Mouse (Mus musculus) brown adipose tissue, adult 24 weeks (tissue): ENCODE results near the gene Gcm1. TPM values are rescaled to one million over a fixed set of nuclear protein-coding genes. Genes with fewer than 3 reads are reported as not detected.

Experiments used
- H3K27ac ChIP-seq: fragments of 200-500 bp; replicated peaks from 2 replicates; pipeline ENCODE4 v1.5.1; 2012; ENCODE audit warnings: low read depth, mild to moderate bottlenecking, low read length
- H3K4me1 ChIP-seq: fragments of 200-500 bp; 2 replicates; pipeline ENCODE4 v1.6.1; 2012; ENCODE audit warnings: low read length, mixed read lengths; ENCODE audit not compliant: control insufficient read depth, insufficient read depth, insufficient read length
- H3K4me3 ChIP-seq: fragments of 200-500 bp; 2 replicates; pipeline ENCODE4 v1.5.1; 2012; ENCODE audit warnings: low read depth, mild to moderate bottlenecking, low read length, moderate library complexity; ENCODE audit not compliant: insufficient read depth
- polyA plus RNA-seq: library from polyadenylated mRNA; stranded (reverse); fragments of >200 nt; gene quantifications from 2 replicates; pipeline ENCODE4 v1.2.4, GENCODE M21; 2012; ENCODE audit not compliant: missing spikeins, insufficient read depth, insufficient read length

Gcm1 gene
- polyA plus RNA-seq, 1 experiment, result not detected

- H3K27ac ChIP-seq, result no peak overlapping the region
- no peak overlapping the region for H3K4me3 ChIP-seq
- H3K4me1 ChIP-seq, result no peaks in the 10 kb centered on the region
Observed at GRCm38 (mm10) chr9:78027099-78027498, 24.6 kb upstream of the Gcm1 start.

- Histone ChIP-seq H3K27ac (no peak overlapping the region), H3K4me3 (no peak overlapping the region), H3K4me1 (no peaks in the 10 kb centered on the region)
Observed at GRCm38 (mm10) chr9:78030835-78031456, 20.8 kb upstream of the Gcm1 start.

- no peak overlapping the region for H3K27ac ChIP-seq
Observed at GRCm38 (mm10) chr9:78032930-78033329, 18.8 kb upstream of the Gcm1 start.

GRCm38 (mm10) chr9:78035296-78035695 is 16.4 kb upstream of the Gcm1 start:
- H3K4me3 ChIP-seq, result no peak overlapping the region
- no peaks in the 10 kb centered on the region for H3K4me1 ChIP-seq
- no peak overlapping the region for H3K27ac ChIP-seq

More at GRCm38 (mm10) chr9:78032930-78033329, 18.8 kb upstream of the Gcm1 start:
- no peaks in the 10 kb centered on the region for H3K4me1 ChIP-seq
- H3K4me3 ChIP-seq, result no peak overlapping the region

GRCm38 (mm10) chr9:78035831-78036230 is 15.9 kb upstream of the Gcm1 start:
- Histone ChIP-seq H3K4me1 (no peaks in the 10 kb centered on the region), H3K4me3 (no peak overlapping the region), H3K27ac (no peak overlapping the region)

- Histone ChIP-seq H3K27ac (no peak overlapping the region), H3K4me1 (no peaks in the 10 kb centered on the region), H3K4me3 (no peak overlapping the region)
Observed at GRCm38 (mm10) chr9:78038755-78039489, 12.8 kb upstream of the Gcm1 start.

- H3K27ac ChIP-seq, result no peak overlapping the region
- H3K4me1 ChIP-seq, result no peaks in the 10 kb centered on the region
- H3K4me3 ChIP-seq, result no peak overlapping the region
Observed at GRCm38 (mm10) chr9:78045171-78045570, 6.6 kb upstream of the Gcm1 start.

GRCm38 (mm10) chr9:78046755-78047154 is 5.0 kb upstream of the Gcm1 start:
- Histone ChIP-seq H3K4me3 (no peak overlapping the region), H3K4me1 (no peaks in the 10 kb centered on the region)

GRCm38 (mm10) chr9:78050452-78050970 is 1.2 kb upstream of the Gcm1 start:
- no peak overlapping the region for H3K4me3 ChIP-seq
- no peaks in the 10 kb centered on the region for H3K4me1 ChIP-seq
- no peak overlapping the region for H3K27ac ChIP-seq

More at GRCm38 (mm10) chr9:78046755-78047154, 5.0 kb upstream of the Gcm1 start:
- H3K27ac ChIP-seq, result no peak overlapping the region

GRCm38 (mm10) chr9:78053821-78054220 is 2.1 kb downstream of the Gcm1 start:
- no peak overlapping the region for H3K27ac ChIP-seq
- no peaks in the 10 kb centered on the region for H3K4me1 ChIP-seq
- no peak overlapping the region for H3K4me3 ChIP-seq

GRCm38 (mm10) chr9:78054298-78054697 is 2.6 kb downstream of the Gcm1 start:
- Histone ChIP-seq H3K27ac (no peak overlapping the region), H3K4me1 (no peaks in the 10 kb centered on the region), H3K4me3 (no peak overlapping the region)

GRCm38 (mm10) chr9:78059525-78060120 is 7.9 kb downstream of the Gcm1 start:
- H3K4me3 ChIP-seq, result no peak overlapping the region
- no peaks in the 10 kb centered on the region for H3K4me1 ChIP-seq
- H3K27ac ChIP-seq, result no peak overlapping the region

GRCm38 (mm10) chr9:78062392-78062791 is 10.7 kb downstream of the Gcm1 start:
- Histone ChIP-seq H3K4me1 (no peaks in the 10 kb centered on the region; the same call in 1 of the 2 replicates), H3K4me3 (no peak overlapping the region), H3K27ac (no peak overlapping the region)

- H3K4me3 ChIP-seq, result no peak overlapping the region
- H3K4me1 ChIP-seq, result no peaks in the 10 kb centered on the region; the same call in 1 of the 2 replicates
- H3K27ac ChIP-seq, result no peak overlapping the region
Observed at GRCm38 (mm10) chr9:78064121-78064520, 12.4 kb downstream of the Gcm1 start.

GRCm38 (mm10) chr9:78070496-78070895 is 18.8 kb downstream of the Gcm1 start:
- Histone ChIP-seq H3K4me1 (no peaks in the 10 kb centered on the region), H3K4me3 (no peak overlapping the region), H3K27ac (no peak overlapping the region)
